Mouse (Mus musculus) ES-E14 (cell line): Measurements from ENCODE around the gene Rybp. TPM values are rescaled to one million over a fixed set of nuclear protein-coding genes. Genes with fewer than 3 reads are reported as not detected.

Experiments
- DNase-seq: peaks from one replicate; pipeline ENCODE4 v3.0.0-alpha.2; 2013; ENCODE audit warnings: low read depth, low spot score
- H3K27ac ChIP-seq: 2 replicates; pipeline ENCODE4 v1.5.1; 2012; ENCODE audit warnings: low read depth, mild to moderate bottlenecking, low read length, moderate library complexity, mixed read lengths; ENCODE audit not compliant: poor library complexity, insufficient read depth, severe bottlenecking
- H3K36me3 ChIP-seq: 2 replicates; pipeline ENCODE4 v1.6.1; 2012; ENCODE audit warnings: mild to moderate bottlenecking, low read length, moderate library complexity, mixed read lengths; ENCODE audit not compliant: control insufficient read depth, poor library complexity, insufficient read depth, severe bottlenecking
- H3K4me1 ChIP-seq, 2 experiments: fragments of 150-350 bp in 1 of 2; sonication (generic) in 1 of 2; 2 replicates each; pipeline ENCODE4 v1.6.1; 2012; ENCODE audit warnings: low read length in 2 of 2, mild to moderate bottlenecking in 1 of 2, mixed read lengths in 1 of 2; ENCODE audit not compliant: control insufficient read depth in 2 of 2, insufficient read depth in 2 of 2, poor library complexity in 1 of 2
- H3K4me3 ChIP-seq, 2 experiments: fragments of 150-350 bp in 1 of 2; sonication (generic) in 1 of 2; 2 replicates each; pipeline ENCODE4 v1.5.1; 2012; ENCODE audit warnings: low read length in 2 of 2, low read depth in 1 of 2, mild to moderate bottlenecking in 1 of 2, mixed read lengths in 1 of 2; ENCODE audit not compliant: insufficient read depth in 1 of 2, poor library complexity in 1 of 2, severe bottlenecking in 1 of 2
- H3K9ac ChIP-seq: 2 replicates; pipeline ENCODE4 v1.6.1; 2012; ENCODE audit warnings: low read depth, mild to moderate bottlenecking, low read length, mixed read lengths; ENCODE audit not compliant: poor library complexity, insufficient read depth, severe bottlenecking
- H3K9me3 ChIP-seq: fragments of 150-350 bp; sonication (generic); 2 replicates; pipeline ENCODE4 v1.6.1; 2012; ENCODE audit warnings: low read depth, mild to moderate bottlenecking, low read length; ENCODE audit not compliant: control insufficient read depth, insufficient read depth
- CHD2 ChIP-seq: IDR thresholded peaks from 2 replicates; pipeline ENCODE4 v1.6.1; 2014; ENCODE audit warnings: mild to moderate bottlenecking, low read depth, low read length, inconsistent platforms
- HCFC1 ChIP-seq: IDR thresholded peaks from 2 replicates; pipeline ENCODE4 v1.6.1; 2012; ENCODE audit warnings: low read length, inconsistent platforms, borderline replicate concordance; ENCODE audit not compliant: insufficient read depth
- MAFK ChIP-seq: IDR thresholded peaks from 2 replicates; pipeline ENCODE4 v1.6.1; 2014; ENCODE audit warnings: mild to moderate bottlenecking, low read depth, low read length, inconsistent platforms; ENCODE audit not compliant: insufficient read depth
- ZC3H11A ChIP-seq: IDR thresholded peaks from 2 replicates; pipeline ENCODE4 v1.6.1; 2012; ENCODE audit warnings: low read depth, mild to moderate bottlenecking, inconsistent platforms, low read length, borderline replicate concordance
- ZNF384 ChIP-seq: IDR thresholded peaks from 2 replicates; pipeline ENCODE4 v1.6.1; 2012; ENCODE audit warnings: low read depth, low read length, inconsistent platforms
- in situ Hi-C, 2 experiments: fragments of 600-800 bp; cut with MboI; formaldehyde crosslinking; loops; one replicate each; pipeline ENCODE4 v1.15.1; 2025; ENCODE audit warnings: low sequenced_read_pairs in 2 of 2, inconsistent platforms in 1 of 2; ENCODE audit not compliant: unreplicated experiment in 2 of 2
- total RNA-seq: library from RNA; depleted of rRNA; stranded (reverse); fragments of 300-350 nt; gene quantifications from 2 replicates; pipeline ENCODE4 v1.2.3, GENCODE M21; 2012

The Rybp gene
- total RNA-seq, 1 experiment: 71.9 TPM

GRCm38 (mm10) chr6:100222927-100223326 is 64.4 kb downstream of the Rybp start:
- no peak for DNase-seq
- no peak overlapping the region for H3K27ac ChIP-seq
- H3K4me1 ChIP-seq: peaks cover 2 to 15% of the 10 kb centered on the region in 2 experiments; a peak in 3 of 4 replicates
- TF ChIP-seq CHD2 (no peak), ZC3H11A (no peak), ZNF384 (peak; percentile 80), HCFC1 (no peak), MAFK (no peak)
- H3K4me3 ChIP-seq: no peak overlapping the region
- peaks cover 7% of the 10 kb centered on the region for H3K36me3 ChIP-seq
- in situ Hi-C loops: no loop called here
- no peak overlapping the region for H3K9ac ChIP-seq
- no peaks in the 10 kb centered on the region for H3K9me3 ChIP-seq

- Histone ChIP-seq H3K4me1 (peaks cover 2 to 13% of the 10 kb centered on the region in 2 experiments; a peak in 3 of 4 replicates), H3K36me3 (0 out of 2 replicates have a peak, but pooled peaks cover under 1% of the 10 kb centered on the region), H3K9ac (no peak overlapping the region), H3K9me3 (no peaks in the 10 kb centered on the region), H3K27ac (no peak overlapping the region), H3K4me3 (no peak overlapping the region)
- TF ChIP-seq MAFK: no peak
- TF ChIP-seq CHD2: no peak
- TF ChIP-seq ZC3H11A: no peak
- TF ChIP-seq ZNF384: no peak
- in situ Hi-C loops: no loop called here
- no peak for DNase-seq
Measured at GRCm38 (mm10) chr6:100221803-100222202, 65.5 kb downstream of the Rybp start.

GRCm38 (mm10) chr6:100220917-100221560 is 66.2 kb downstream of the Rybp start:
- TF ChIP-seq ZNF384 (no peak), HCFC1 (no peak), ZC3H11A (no peak), MAFK (no peak), CHD2 (no peak)
- H3K36me3 ChIP-seq: no peaks in the 10 kb centered on the region
- peaks cover 2 to 15% of the 10 kb centered on the region in 2 experiments; a peak in 3 of 4 replicates for H3K4me1 ChIP-seq
- no peak overlapping the region for H3K9ac ChIP-seq
- in situ Hi-C loops: no loop called here
- DNase-seq: no peak
- no peak overlapping the region for H3K27ac ChIP-seq
- H3K9me3 ChIP-seq: no peaks in the 10 kb centered on the region
- H3K4me3 ChIP-seq: no peak overlapping the region

- TF ChIP-seq CHD2 (no peak), MAFK (no peak), ZNF384 (no peak), ZC3H11A (no peak), HCFC1 (no peak)
- in situ Hi-C loops: no loop called here
- Histone ChIP-seq H3K9ac (no peak overlapping the region), H3K9me3 (no peaks in the 10 kb centered on the region), H3K27ac (no peak overlapping the region), H3K4me1 (peaks cover 2 to 24% of the 10 kb centered on the region in 2 experiments; a peak in 3 of 4 replicates), H3K36me3 (no peaks in the 10 kb centered on the region), H3K4me3 (no peak overlapping the region)
- no peak for DNase-seq
Measured at GRCm38 (mm10) chr6:100219971-100220370, 67.3 kb downstream of the Rybp start.
